Mouse (Mus musculus): ENCODE measurements around the gene Zfp853. TPM values are rescaled to one million over a fixed set of nuclear protein-coding genes. Genes with fewer than 3 reads are reported as not detected.

The Zfp853 gene
- not detected in 2 replicates for polyA plus RNA-seq (2012; ENCODE audit: insufficient read depth, insufficient read length, missing spikeins)

GRCm38 (mm10) chr5:143293404-143293803 lies at the start of gene Zfp853:
Zfp853 (minus strand) TSS chr5:143293623.
- no peak within 1 kb of the TSS for H3K27ac ChIP-seq (ENCODE audit: insufficient read depth, low read depth, low read length)
- no peak within 1 kb of the TSS for H3K4me3 ChIP-seq (ENCODE audit: insufficient read depth, low read length)
- peaks cover 6% of the 10 kb centered on the region for H3K4me1 ChIP-seq (ENCODE audit: control insufficient read depth, insufficient read depth, low read length)
- TF ChIP-seq POLR2A (IDR thresholded peaks at IDR 0.05; ENCODE audit: borderline replicate concordance, low read depth, low read length) = no peak
- TF ChIP-seq CTCF (IDR thresholded peaks at IDR 0.05; ENCODE audit: low read depth, low read length) = no peak

GRCm38 (mm10) chr5:143339603-143340002 lies 46.2 kb upstream of the Zfp853 start:
- Histone ChIP-seq H3K4me1 (ENCODE audit: control insufficient read depth, insufficient read depth, low read length) (no peaks in the 10 kb centered on the region), H3K4me3 (ENCODE audit: insufficient read depth, low read length) (no peak overlapping the region), H3K27ac (ENCODE audit: insufficient read depth, low read depth, low read length) (no peak overlapping the region)
- TF ChIP-seq CTCF (IDR thresholded peaks at IDR 0.05; ENCODE audit: low read depth, low read length) = no peak
- no peak for TF ChIP-seq POLR2A (IDR thresholded peaks at IDR 0.05; ENCODE audit: borderline replicate concordance, low read depth, low read length)

- Histone ChIP-seq H3K4me3 (ENCODE audit: insufficient read depth, low read length) (no peak overlapping the region), H3K4me1 (ENCODE audit: control insufficient read depth, insufficient read depth, low read length) (no peaks in the 10 kb centered on the region), H3K27ac (ENCODE audit: insufficient read depth, low read depth, low read length) (no peak overlapping the region)
- TF ChIP-seq POLR2A (IDR thresholded peaks at IDR 0.05; ENCODE audit: borderline replicate concordance, low read depth, low read length) (no peak), CTCF (IDR thresholded peaks at IDR 0.05; ENCODE audit: low read depth, low read length) (0 out of 2 replicates have a peak, but pooled peaks have one; percentile 24)
Observed at GRCm38 (mm10) chr5:143336559-143336958, 43.1 kb upstream of the Zfp853 start.

GRCm38 (mm10) chr5:143335089-143335460 lies 41.7 kb upstream of the Zfp853 start:
- H3K4me1 ChIP-seq (ENCODE audit: control insufficient read depth, insufficient read depth, low read length) = peaks cover 1% of the 10 kb centered on the region; the same call in 1 of the 2 replicates
- TF ChIP-seq CTCF (IDR thresholded peaks at IDR 0.05; ENCODE audit: low read depth, low read length) (no peak), POLR2A (IDR thresholded peaks at IDR 0.05; ENCODE audit: borderline replicate concordance, low read depth, low read length) (no peak)
- H3K4me3 ChIP-seq (ENCODE audit: insufficient read depth, low read length) = no peak overlapping the region
- no peak overlapping the region for H3K27ac ChIP-seq (ENCODE audit: insufficient read depth, low read depth, low read length)

DNA sequence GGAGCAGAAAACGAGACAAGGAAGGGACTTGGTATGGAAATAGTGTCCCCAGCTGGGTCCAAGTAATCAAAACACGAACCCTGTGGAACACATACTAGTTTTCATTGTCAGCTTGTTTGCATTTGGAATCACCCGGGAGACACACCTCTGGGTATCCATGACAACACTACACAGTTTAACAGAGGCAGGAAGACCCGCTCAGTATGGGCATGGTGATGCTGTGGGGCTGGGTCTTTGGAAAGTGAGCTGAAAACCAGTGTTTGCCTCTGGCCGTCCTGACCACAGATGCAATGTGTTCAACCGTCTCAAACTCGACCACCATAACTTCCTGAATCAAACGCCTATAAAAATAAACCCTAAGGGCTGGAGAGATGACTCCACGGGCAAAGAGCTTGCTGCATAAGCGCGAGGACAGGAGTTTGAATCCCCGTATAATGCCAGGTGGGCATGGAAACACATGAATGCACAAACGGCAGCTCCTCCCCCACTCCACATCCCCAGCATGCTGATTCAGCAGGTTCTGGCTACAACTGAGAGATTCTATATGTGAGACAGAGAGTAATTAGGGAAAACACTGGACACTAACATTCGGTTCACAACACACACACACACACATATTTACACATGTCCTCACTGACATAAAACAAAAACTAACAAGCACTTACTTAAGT lies 41.1 kb upstream of the Zfp853 start:
- TF ChIP-seq CTCF (IDR thresholded peaks at IDR 0.05; ENCODE audit: low read depth, low read length) (no peak), POLR2A (IDR thresholded peaks at IDR 0.05; ENCODE audit: borderline replicate concordance, low read depth, low read length) (no peak)
- H3K4me3 ChIP-seq (ENCODE audit: insufficient read depth, low read length) = no peak overlapping the region
- no peak overlapping the region for H3K27ac ChIP-seq (ENCODE audit: insufficient read depth, low read depth, low read length)

DNA sequence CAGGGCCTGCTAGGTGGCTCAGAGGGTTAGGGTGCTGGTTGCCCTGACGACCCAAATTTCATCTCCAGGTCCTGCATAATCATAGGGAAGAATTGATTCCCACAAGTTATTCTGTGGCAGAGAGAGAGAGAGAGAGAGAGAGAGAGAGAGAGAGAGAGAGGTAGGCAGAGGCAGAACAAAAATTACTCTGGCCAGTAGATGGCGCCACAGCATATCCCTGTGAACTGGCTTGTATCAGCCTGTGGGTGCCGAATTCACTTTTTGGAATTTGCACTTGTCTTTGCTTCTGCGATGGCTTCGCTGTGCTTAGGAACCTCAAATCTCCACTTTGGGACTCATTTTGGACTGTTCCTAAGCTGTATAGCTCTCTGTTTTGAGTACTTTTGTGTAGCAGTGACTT lies 40.4 kb upstream of the Zfp853 start:
- no peak overlapping the region for H3K27ac ChIP-seq (ENCODE audit: insufficient read depth, low read depth, low read length)
- no peak overlapping the region for H3K4me3 ChIP-seq (ENCODE audit: insufficient read depth, low read length)
- TF ChIP-seq POLR2A (IDR thresholded peaks at IDR 0.05; ENCODE audit: borderline replicate concordance, low read depth, low read length) (no peak), CTCF (IDR thresholded peaks at IDR 0.05; ENCODE audit: low read depth, low read length) (peak; percentile 36; the same call in 1 of the 2 replicates)
- peaks cover 3% of the 10 kb centered on the region; the same call in 1 of the 2 replicates for H3K4me1 ChIP-seq (ENCODE audit: control insufficient read depth, insufficient read depth, low read length)

More for the DNA sequence above, 41.1 kb upstream of the Zfp853 start:
- H3K4me1 ChIP-seq (ENCODE audit: control insufficient read depth, insufficient read depth, low read length) = peaks cover 3% of the 10 kb centered on the region; the same call in 1 of the 2 replicates

DNA sequence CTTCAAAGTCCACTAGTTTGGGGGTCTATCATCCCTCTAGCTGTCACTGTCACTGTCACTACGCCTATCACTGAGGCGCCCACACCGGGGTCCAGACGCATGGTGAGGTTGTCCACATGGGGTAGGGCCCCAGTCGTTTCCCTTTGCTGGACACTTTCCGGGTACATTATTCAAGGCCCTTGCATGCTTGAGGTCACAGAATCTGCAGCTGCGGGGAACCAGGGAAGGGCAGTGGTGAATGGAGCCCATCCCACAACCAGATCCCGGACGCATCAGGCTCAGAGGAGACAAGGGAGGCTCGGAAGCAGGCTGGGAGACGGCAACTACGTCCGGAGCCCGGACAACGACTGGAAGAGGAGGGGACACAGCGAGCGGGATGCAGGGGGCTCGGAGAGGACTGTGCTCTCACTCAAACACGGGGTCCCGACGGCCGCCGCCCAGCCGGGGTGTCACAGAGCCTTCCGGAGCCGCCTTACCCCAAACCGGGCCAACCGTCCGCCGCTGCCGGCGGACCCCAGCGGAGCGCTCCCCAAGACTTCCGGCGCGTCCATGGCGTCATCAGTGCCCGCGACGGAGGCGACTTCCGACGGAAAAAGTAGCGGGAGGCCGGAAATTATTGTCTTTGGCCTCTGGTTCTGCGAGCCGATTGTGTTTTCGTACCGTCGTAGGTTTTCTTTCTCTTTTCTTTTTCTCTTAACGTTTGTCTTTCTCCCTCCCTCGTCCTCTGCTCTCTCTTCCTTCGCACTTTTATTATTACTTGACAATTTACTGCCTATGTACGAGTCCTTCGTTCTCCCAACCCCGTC lies 35.5 kb upstream of the Zfp853 start, which contains the start of gene Zdhhc4:
TSS of gene Zdhhc4 (minus strand) at position 567 of the 806 bp plus-strand sequence.
- no peak for TF ChIP-seq CTCF (IDR thresholded peaks at IDR 0.05; ENCODE audit: low read depth, low read length)
- no peak; the same call in 1 of the 2 replicates for TF ChIP-seq POLR2A (IDR thresholded peaks at IDR 0.05; ENCODE audit: borderline replicate concordance, low read depth, low read length)
- Histone ChIP-seq H3K4me3 (ENCODE audit: insufficient read depth, low read length) (peak within 1 kb of the TSS; percentile 94), H3K27ac (ENCODE audit: insufficient read depth, low read depth, low read length) (peak within 1 kb of the TSS; percentile 50), H3K4me1 (ENCODE audit: control insufficient read depth, insufficient read depth, low read length) (peaks cover 3% of the 10 kb centered on the region)

DNA sequence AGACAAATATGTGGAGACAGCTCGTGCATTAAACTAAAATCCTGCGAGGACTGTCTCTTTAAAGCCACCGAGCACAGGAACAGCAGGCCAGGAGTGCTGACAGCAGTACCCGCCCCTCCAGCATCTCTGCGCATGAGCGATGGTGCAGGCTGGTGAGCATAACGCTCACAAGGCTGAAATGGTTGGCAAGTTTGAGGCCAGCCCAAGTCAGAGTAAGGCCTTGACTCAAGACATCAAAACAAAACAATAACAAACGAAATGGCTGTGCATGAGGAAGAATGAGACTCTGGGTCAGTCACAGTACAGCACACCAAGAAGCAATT lies 23.8 kb upstream of the Zfp853 start:
- Histone ChIP-seq H3K4me1 (ENCODE audit: control insufficient read depth, insufficient read depth, low read length) (peaks cover 11% of the 10 kb centered on the region), H3K27ac (ENCODE audit: insufficient read depth, low read depth, low read length) (no peak overlapping the region), H3K4me3 (ENCODE audit: insufficient read depth, low read length) (no peak overlapping the region)
- no peak for TF ChIP-seq POLR2A (IDR thresholded peaks at IDR 0.05; ENCODE audit: borderline replicate concordance, low read depth, low read length)
- TF ChIP-seq CTCF (IDR thresholded peaks at IDR 0.05; ENCODE audit: low read depth, low read length) = no peak

- TF ChIP-seq POLR2A (IDR thresholded peaks at IDR 0.05; ENCODE audit: borderline replicate concordance, low read depth, low read length) (no peak), CTCF (IDR thresholded peaks at IDR 0.05; ENCODE audit: low read depth, low read length) (no peak)
- no peak overlapping the region for H3K27ac ChIP-seq (ENCODE audit: insufficient read depth, low read depth, low read length)
- H3K4me1 ChIP-seq (ENCODE audit: control insufficient read depth, insufficient read depth, low read length) = peaks cover 11% of the 10 kb centered on the region
- no peak overlapping the region for H3K4me3 ChIP-seq (ENCODE audit: insufficient read depth, low read length)
Observed at GRCm38 (mm10) chr5:143316605-143317287, 23.3 kb upstream of the Zfp853 start.

All from bone marrow macrophage, adult 2 months (primary cell).